Mouse (Mus musculus) cerebellum, adult 2 months (tissue): ENCODE results near the gene Ankrd1.

ENCODE experiments used
- CTCF ChIP-seq: fragments of 200-500 bp; IDR thresholded peaks from 2 replicates; pipeline ENCODE4 v1.5.1; 2011; ENCODE audit warnings: low read depth, mild to moderate bottlenecking, control low read depth, low read length, moderate library complexity, borderline replicate concordance; ENCODE audit not compliant: insufficient read depth
- POLR2A ChIP-seq: fragments of 200-500 bp; IDR thresholded peaks from 2 replicates; pipeline ENCODE4 v1.6.1; 2011; ENCODE audit warnings: low read length, control low read depth, borderline replicate concordance; ENCODE audit not compliant: insufficient read depth

DNA sequence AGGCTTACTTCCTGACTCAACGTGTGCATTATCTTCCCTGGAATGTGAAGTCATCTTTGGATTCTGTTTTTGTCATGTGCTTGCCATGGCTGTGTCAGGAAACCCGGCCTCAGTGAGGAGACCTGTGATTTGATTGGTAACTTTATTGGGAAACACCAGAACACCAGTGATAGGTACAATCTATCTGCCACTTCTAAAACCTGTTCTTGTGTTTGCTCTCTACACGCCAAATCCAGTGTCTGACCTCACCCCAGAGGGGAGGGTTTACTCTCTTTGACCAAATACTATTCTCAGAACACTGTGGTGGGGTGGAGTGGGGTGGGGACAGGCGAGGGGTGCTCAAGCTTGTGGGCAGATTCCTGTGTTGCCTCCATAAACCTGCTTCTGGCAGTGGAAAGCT is 48.2 kb upstream of the Ankrd1 start:
- TF ChIP-seq CTCF (no peak), POLR2A (no peak)
